Mouse (Mus musculus): Measurements from ENCODE around the gene Bsdc1.
"Not testable (repeated sequence)": the region's sequence is repeated elsewhere in the genome, so short reads cannot be mapped to it uniquely, and the experiment has no call there.

Bsdc1 gene

DNA sequence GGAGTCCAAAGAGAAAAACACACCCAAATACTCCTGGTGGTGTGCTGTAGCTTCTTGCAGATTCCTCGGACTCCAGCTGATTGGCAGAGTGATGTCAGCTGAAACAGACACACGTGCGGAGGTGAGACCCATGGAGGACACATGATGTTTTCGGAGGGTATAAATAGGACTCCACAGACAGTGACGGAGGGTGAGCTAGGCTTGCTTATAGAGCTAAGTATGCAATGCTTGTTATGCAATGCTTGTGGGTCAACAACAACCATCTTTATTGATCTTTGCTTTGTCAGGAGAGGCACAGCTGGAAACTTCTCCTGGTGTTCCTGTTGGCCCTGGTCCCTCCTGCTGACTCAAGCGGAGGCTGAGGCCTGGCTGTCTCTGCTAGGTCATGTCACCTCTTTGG, 12.7 kb upstream of the Bsdc1 start:
- Histone ChIP-seq H3K27me3 (ENCODE audit: insufficient read depth, low read length) (no peaks in the 10 kb centered on the region), H3K4me3 (replicated peaks; ENCODE audit: low read length) (no peak overlapping the region), H3K4me1 (replicated peaks; ENCODE audit: low read depth, low read length) (peaks cover 5% of the 10 kb centered on the region), H3K9me3 (ENCODE audit: low read length) (peaks cover 3% of the 10 kb centered on the region; the same call in 1 of the 2 replicates), H3K36me3 (ENCODE audit: insufficient read depth, low read length) (no peaks in the 10 kb centered on the region)
- no peak for TF ChIP-seq NANOG (IDR thresholded peaks at IDR 0.05; ENCODE audit: borderline replicate concordance, low read length)
- TF ChIP-seq CTCF (conservative IDR thresholded peaks at IDR 0.05; ENCODE audit: low read length) = no peak
- no peak for TF ChIP-seq POU5F1 (IDR thresholded peaks at IDR 0.05; ENCODE audit: borderline replicate concordance, low read length)

DNA sequence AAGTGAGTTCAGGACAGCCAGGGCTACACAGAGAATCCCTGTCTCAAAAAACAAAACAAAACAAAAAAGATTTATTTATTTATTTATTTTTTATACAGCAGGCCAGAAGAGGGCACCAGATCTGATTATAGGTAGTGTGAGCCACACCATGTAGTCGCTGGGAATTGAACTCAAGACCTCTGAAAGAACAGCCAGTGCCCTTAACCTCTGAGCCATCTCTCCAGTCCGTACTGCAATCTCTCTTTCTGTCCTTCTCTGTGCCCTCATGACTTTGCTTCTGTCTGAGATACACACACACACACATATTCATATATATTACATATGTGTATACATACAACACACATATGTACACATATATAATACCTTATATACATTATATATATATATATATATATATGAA, 10.5 kb upstream of the Bsdc1 start:
- H3K4me1 ChIP-seq (replicated peaks; ENCODE audit: low read depth, low read length) = peaks cover 12% of the 10 kb centered on the region
- TF ChIP-seq NANOG (IDR thresholded peaks at IDR 0.05; ENCODE audit: borderline replicate concordance, low read length) (no peak), POU5F1 (IDR thresholded peaks at IDR 0.05; ENCODE audit: borderline replicate concordance, low read length) (no peak), CTCF (conservative IDR thresholded peaks at IDR 0.05; ENCODE audit: low read length) (no peak)
- H3K4me3 ChIP-seq (replicated peaks; ENCODE audit: low read length) = no peak overlapping the region
- H3K27me3 ChIP-seq (ENCODE audit: insufficient read depth, low read length) = no peaks in the 10 kb centered on the region
- peaks cover 3% of the 10 kb centered on the region; the same call in 1 of the 2 replicates for H3K9me3 ChIP-seq (ENCODE audit: low read length)
- H3K36me3 ChIP-seq (ENCODE audit: insufficient read depth, low read length) = no peaks in the 10 kb centered on the region

DNA sequence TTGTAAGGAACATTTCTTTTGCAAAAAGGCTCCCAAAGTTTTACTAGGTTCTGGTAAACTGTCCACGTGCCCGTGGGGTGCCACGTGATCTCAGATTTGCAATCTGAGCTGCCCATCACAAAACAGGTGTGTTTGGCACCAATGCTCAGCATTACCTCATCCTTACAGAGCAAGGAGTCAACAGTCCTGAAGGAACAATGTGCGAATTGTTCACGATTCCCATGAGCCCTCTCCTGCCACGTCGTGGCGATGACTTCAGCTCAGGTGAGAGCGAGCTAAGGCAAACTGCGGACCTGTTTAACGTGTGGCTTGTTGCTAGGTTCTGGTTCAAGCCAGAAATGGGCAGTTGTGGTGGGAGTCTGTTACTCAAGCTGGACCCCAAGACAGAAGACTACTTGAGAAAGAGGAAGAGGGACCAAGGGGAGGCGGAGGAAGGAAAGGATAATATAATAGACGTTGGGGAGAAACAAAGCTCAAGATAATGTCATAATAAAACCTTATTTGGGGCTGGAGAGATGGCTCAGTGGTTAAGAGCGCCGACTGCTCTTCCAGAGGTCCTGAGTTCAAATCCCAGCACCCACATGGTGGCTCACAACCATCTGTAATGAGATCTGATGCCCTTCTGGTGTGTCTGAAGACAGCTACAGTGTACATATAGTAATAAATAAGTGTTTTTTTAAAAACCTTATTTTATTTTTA, 9.8 kb upstream of the Bsdc1 start:
- Histone ChIP-seq H3K36me3 (ENCODE audit: insufficient read depth, low read length) (no peaks in the 10 kb centered on the region), H3K9me3 (ENCODE audit: low read length) (peaks cover 3% of the 10 kb centered on the region; the same call in 1 of the 2 replicates), H3K4me3 (replicated peaks; ENCODE audit: low read length) (no peak overlapping the region), H3K27me3 (ENCODE audit: insufficient read depth, low read length) (no peaks in the 10 kb centered on the region), H3K4me1 (replicated peaks; ENCODE audit: low read depth, low read length) (peaks cover 17% of the 10 kb centered on the region)
- TF ChIP-seq CTCF (conservative IDR thresholded peaks at IDR 0.05; ENCODE audit: low read length) = no peak
- no peak for TF ChIP-seq NANOG (IDR thresholded peaks at IDR 0.05; ENCODE audit: borderline replicate concordance, low read length)
- TF ChIP-seq POU5F1 (IDR thresholded peaks at IDR 0.05; ENCODE audit: borderline replicate concordance, low read length) = no peak

DNA sequence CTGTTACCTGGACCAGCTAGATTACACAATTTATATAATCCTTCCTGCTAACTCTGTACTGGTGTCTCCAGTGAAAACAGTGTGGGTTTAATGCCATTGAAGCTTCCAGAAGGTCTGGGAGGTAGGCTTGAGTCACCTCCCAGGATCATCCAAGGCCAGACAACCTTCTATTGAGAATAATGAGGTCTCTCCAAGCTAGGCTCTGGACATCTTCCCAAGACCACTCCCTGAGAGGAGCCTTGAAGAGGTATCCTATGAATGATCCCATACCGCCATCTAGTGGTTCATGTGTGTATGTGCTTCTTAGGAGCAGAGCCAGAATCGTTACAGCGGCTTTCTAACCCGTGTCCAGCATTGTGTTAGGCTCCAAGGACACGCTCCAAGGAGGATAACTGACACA, 6.1 kb upstream of the Bsdc1 start:
- Histone ChIP-seq H3K4me1 (replicated peaks; ENCODE audit: low read depth, low read length) (peaks cover 30% of the 10 kb centered on the region), H3K4me3 (replicated peaks; ENCODE audit: low read length) (no peak overlapping the region), H3K36me3 (ENCODE audit: insufficient read depth, low read length) (no peaks in the 10 kb centered on the region), H3K27me3 (ENCODE audit: insufficient read depth, low read length) (no peaks in the 10 kb centered on the region), H3K9me3 (ENCODE audit: low read length) (peaks cover 3% of the 10 kb centered on the region; the same call in 1 of the 2 replicates)
- TF ChIP-seq POU5F1 (IDR thresholded peaks at IDR 0.05; ENCODE audit: borderline replicate concordance, low read length) (no peak), CTCF (conservative IDR thresholded peaks at IDR 0.05; ENCODE audit: low read length) (peak; percentile 79)

DNA sequence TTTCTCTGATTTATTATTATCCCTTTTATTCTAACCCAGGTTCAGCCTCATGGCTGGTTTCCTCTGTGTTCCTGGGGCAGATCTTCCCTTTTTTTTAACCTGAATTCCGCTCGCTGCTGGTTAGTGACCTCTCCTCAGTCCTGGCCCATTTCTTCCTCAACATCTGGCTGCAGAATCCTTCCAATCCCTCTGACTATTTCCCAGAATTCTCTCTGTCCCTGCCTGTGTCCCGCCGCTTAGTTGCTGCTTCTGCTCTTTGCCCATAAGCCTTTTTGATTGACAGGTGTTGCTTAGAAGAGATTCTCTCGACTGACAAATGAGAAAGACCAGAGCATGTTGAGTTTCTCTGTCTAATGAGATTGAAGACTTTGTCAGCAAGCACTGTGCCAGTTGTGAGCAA, 5.3 kb upstream of the Bsdc1 start:
- peaks cover 34% of the 10 kb centered on the region for H3K4me1 ChIP-seq (replicated peaks; ENCODE audit: low read depth, low read length)
- H3K4me3 ChIP-seq (replicated peaks; ENCODE audit: low read length) = no peak overlapping the region
- H3K27me3 ChIP-seq (ENCODE audit: insufficient read depth, low read length) = no peaks in the 10 kb centered on the region
- H3K9me3 ChIP-seq (ENCODE audit: low read length) = peaks cover 3% of the 10 kb centered on the region; the same call in 1 of the 2 replicates
- TF ChIP-seq POU5F1 (IDR thresholded peaks at IDR 0.05; ENCODE audit: borderline replicate concordance, low read length) (no peak), NANOG (IDR thresholded peaks at IDR 0.05; ENCODE audit: borderline replicate concordance, low read length) (no peak), CTCF (conservative IDR thresholded peaks at IDR 0.05; ENCODE audit: low read length) (no peak)
- no peaks in the 10 kb centered on the region for H3K36me3 ChIP-seq (ENCODE audit: insufficient read depth, low read length)

DNA sequence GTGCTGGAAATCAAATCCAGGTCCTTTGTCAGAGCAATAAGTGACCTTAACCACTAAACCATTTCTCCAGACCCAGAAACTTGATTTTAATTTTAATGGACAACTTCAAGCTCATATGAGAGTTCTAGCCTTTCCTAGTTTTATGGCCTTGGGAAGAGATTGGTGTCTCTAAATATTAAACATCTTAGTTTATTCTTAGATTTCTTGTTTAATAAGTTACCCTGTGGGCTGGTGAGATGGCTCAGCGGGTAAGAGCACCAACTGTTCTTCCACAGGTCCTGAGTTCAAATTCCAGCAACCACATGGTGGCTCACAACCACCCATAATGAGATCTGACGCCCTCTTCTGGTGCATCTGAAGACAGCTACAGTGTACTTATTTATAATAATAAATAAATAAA, 4.1 kb upstream of the Bsdc1 start:
- H3K4me1 ChIP-seq (replicated peaks; ENCODE audit: low read depth, low read length) = peaks cover 33% of the 10 kb centered on the region

DNA sequence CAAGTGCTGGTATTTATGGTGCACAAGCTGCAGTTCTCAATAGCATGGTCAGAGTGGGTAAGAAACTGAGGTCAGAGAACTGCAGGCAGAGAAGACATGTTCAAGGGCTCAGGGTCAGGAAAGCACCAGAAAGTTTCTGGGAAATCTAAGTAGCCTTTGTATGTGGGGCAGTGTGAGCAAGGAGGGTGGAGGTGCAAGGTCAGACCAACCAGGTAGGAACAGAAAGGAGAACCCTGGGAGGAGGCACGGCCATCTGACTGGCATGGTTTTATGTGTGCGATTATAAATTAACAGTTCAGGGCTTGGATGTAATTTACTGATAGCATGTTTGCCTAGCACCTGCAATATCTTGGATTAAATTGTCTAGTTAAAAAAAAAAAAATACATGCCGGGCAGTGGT, 1.7 kb upstream of the Bsdc1 start:
- Histone ChIP-seq H3K27me3 (ENCODE audit: insufficient read depth, low read length) (no peaks in the 10 kb centered on the region), H3K9me3 (ENCODE audit: low read length) (no peaks in the 10 kb centered on the region), H3K4me3 (replicated peaks; ENCODE audit: low read length) (no peak overlapping the region), H3K36me3 (ENCODE audit: insufficient read depth, low read length) (peaks cover 13% of the 10 kb centered on the region), H3K4me1 (replicated peaks; ENCODE audit: low read depth, low read length) (peaks cover 57% of the 10 kb centered on the region)
- no peak for TF ChIP-seq CTCF (conservative IDR thresholded peaks at IDR 0.05; ENCODE audit: low read length)
- no peak for TF ChIP-seq NANOG (IDR thresholded peaks at IDR 0.05; ENCODE audit: borderline replicate concordance, low read length)
- TF ChIP-seq POU5F1 (IDR thresholded peaks at IDR 0.05; ENCODE audit: borderline replicate concordance, low read length) = no peak

More for the DNA sequence above, 4.1 kb upstream of the Bsdc1 start:
- not testable (repeated sequence) for H3K36me3 ChIP-seq (ENCODE audit: insufficient read depth, low read length); H3K27me3 ChIP-seq (ENCODE audit: insufficient read depth, low read length); H3K4me3 ChIP-seq (replicated peaks; ENCODE audit: low read length); H3K9me3 ChIP-seq (ENCODE audit: low read length)

DNA sequence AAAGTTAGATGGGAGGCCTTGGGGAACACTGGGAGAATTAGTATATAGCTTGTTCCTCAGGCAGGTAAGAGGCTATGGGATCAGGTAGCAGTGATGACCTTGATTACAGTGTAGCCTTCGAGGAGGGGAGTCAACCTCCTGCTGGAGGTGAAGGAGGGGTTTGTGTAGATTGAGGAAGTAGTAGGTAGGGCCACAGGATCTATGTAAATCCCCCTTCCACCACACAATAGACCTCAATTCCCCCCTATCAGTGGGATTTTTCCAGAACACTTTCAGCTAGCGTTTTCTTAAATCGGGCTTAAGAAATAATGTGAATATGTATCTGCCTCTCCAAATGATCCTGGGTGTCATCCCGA, 576 bp upstream of the Bsdc1 start:
- Histone ChIP-seq H3K27me3 (ENCODE audit: insufficient read depth, low read length) (no peaks in the 10 kb centered on the region), H3K4me1 (replicated peaks; ENCODE audit: low read depth, low read length) (peaks cover 55% of the 10 kb centered on the region), H3K4me3 (replicated peaks; ENCODE audit: low read length) (peak overlapping the region; percentile 78), H3K36me3 (ENCODE audit: insufficient read depth, low read length) (peaks cover 24% of the 10 kb centered on the region), H3K9me3 (ENCODE audit: low read length) (no peaks in the 10 kb centered on the region)
- TF ChIP-seq POU5F1 (IDR thresholded peaks at IDR 0.05; ENCODE audit: borderline replicate concordance, low read length) = no peak
- TF ChIP-seq CTCF (conservative IDR thresholded peaks at IDR 0.05; ENCODE audit: low read length) = no peak
- TF ChIP-seq NANOG (IDR thresholded peaks at IDR 0.05; ENCODE audit: borderline replicate concordance, low read length) = no peak

DNA sequence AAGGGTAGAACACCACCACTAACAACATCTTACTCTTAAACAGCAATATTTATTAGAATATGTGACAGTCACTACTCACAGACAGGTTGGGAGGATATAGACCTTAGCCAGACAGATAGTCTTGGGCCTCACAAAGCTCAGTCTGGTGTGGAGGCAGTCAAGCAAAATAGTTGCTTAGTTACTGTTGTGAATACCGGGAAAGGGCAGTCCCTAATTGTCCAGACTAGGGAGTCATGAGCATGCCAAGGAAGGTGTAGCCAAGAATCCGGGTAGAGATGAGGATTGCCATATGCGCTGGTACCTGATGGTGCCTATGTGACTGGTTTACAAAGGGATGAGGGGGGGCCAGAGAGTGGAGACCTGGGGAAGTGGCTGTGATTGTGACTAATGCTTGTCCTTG, 737 bp downstream of the Bsdc1 start:
- H3K4me1 ChIP-seq (replicated peaks; ENCODE audit: low read depth, low read length) = peaks cover 48% of the 10 kb centered on the region
- peaks cover 37% of the 10 kb centered on the region for H3K36me3 ChIP-seq (ENCODE audit: insufficient read depth, low read length)
- TF ChIP-seq POU5F1 (IDR thresholded peaks at IDR 0.05; ENCODE audit: borderline replicate concordance, low read length) (no peak), CTCF (conservative IDR thresholded peaks at IDR 0.05; ENCODE audit: low read length) (no peak), NANOG (IDR thresholded peaks at IDR 0.05; ENCODE audit: borderline replicate concordance, low read length) (no peak)
- H3K27me3 ChIP-seq (ENCODE audit: insufficient read depth, low read length) = no peaks in the 10 kb centered on the region
- no peaks in the 10 kb centered on the region for H3K9me3 ChIP-seq (ENCODE audit: low read length)
- peak overlapping the region; percentile 98 for H3K4me3 ChIP-seq (replicated peaks; ENCODE audit: low read length)
